Mouse (Mus musculus): ENCODE data around the gene Atp6v0e. TPM values are rescaled to one million over a fixed set of nuclear protein-coding genes. Genes with fewer than 3 reads are reported as not detected.

Atp6v0e gene
- polyA plus RNA-seq, 1 experiment from 2014 or later = 85.8 TPM

GRCm38 (mm10) chr17:26691110-26691509, 28.1 kb downstream of the Atp6v0e start:
- ATAC-seq (ENCODE audit: low FRiP score) = no peak
- 92% methylated on average over 7 of the region's 7 CpGs for WGBS
- Histone ChIP-seq H3K27me3 (replicated peaks) (no peaks in the 10 kb centered on the region), H3K27ac (replicated peaks) (no peak overlapping the region), H3K9me3 (replicated peaks) (no peaks in the 10 kb centered on the region), H3K4me3 (replicated peaks) (no peak overlapping the region), H3K4me1 (peaks cover 29% of the 10 kb centered on the region), H3K4me2 (no peak overlapping the region), H3K9ac (replicated peaks) (no peak overlapping the region), H3K36me3 (peaks cover 7% of the 10 kb centered on the region; the same call in 1 of the 2 replicates)

DNA sequence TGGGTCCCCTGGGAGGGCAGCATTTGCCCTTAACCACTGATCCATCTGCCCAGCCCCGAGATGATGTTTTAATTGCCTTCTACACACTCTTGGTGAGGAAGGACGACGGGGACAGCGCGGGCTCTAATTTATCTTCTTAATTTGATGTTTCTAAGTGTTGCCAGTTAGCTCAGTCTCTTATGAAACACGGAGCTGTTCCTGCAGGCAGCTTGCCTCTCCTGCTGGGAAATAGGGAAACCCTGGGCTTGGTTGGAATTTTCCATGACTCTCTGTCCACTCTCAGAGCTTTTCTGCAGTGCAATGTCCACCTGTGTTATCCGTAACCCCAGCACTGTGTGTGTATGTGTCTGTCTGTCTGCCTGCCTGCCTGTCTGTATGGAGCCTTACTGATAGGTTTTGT, 30.4 kb downstream of the Atp6v0e start:
- Histone ChIP-seq H3K4me2 (no peak overlapping the region), H3K36me3 (peaks cover 27% of the 10 kb centered on the region), H3K9ac (replicated peaks) (no peak overlapping the region), H3K9me3 (replicated peaks) (no peaks in the 10 kb centered on the region), H3K4me1 (peaks cover 27% of the 10 kb centered on the region), H3K27ac (replicated peaks) (no peak overlapping the region), H3K4me3 (replicated peaks) (no peak overlapping the region), H3K27me3 (replicated peaks) (no peaks in the 10 kb centered on the region)
- ATAC-seq (ENCODE audit: low FRiP score) = no peak
- 66% methylated on average over 7 of the region's 7 CpGs for WGBS

GRCm38 (mm10) chr17:26694171-26694570, 31.1 kb downstream of the Atp6v0e start:
- Histone ChIP-seq H3K4me3 (replicated peaks) (no peak overlapping the region), H3K27ac (replicated peaks) (no peak overlapping the region), H3K27me3 (replicated peaks) (no peaks in the 10 kb centered on the region), H3K4me1 (peaks cover 19% of the 10 kb centered on the region), H3K36me3 (peaks cover 34% of the 10 kb centered on the region), H3K4me2 (no peak overlapping the region), H3K9me3 (replicated peaks) (no peaks in the 10 kb centered on the region), H3K9ac (replicated peaks) (no peak overlapping the region)
- ATAC-seq (ENCODE audit: low FRiP score) = no peak
- 72% methylated on average over 7 of the region's 7 CpGs for WGBS

GRCm38 (mm10) chr17:26695193-26695592, 32.2 kb downstream of the Atp6v0e start:
- H3K36me3 ChIP-seq = peaks cover 43% of the 10 kb centered on the region
- WGBS = 90% methylated on average over 3 of the region's 3 CpGs
- no peak overlapping the region for H3K9ac ChIP-seq (replicated peaks)
- no peaks in the 10 kb centered on the region for H3K9me3 ChIP-seq (replicated peaks)
- H3K4me1 ChIP-seq = peaks cover 9% of the 10 kb centered on the region
- H3K4me3 ChIP-seq (replicated peaks) = no peak overlapping the region
- no peak for ATAC-seq (ENCODE audit: low FRiP score)
- H3K27me3 ChIP-seq (replicated peaks) = no peaks in the 10 kb centered on the region
- no peak overlapping the region for H3K27ac ChIP-seq (replicated peaks)
- H3K4me2 ChIP-seq = no peak overlapping the region

DNA sequence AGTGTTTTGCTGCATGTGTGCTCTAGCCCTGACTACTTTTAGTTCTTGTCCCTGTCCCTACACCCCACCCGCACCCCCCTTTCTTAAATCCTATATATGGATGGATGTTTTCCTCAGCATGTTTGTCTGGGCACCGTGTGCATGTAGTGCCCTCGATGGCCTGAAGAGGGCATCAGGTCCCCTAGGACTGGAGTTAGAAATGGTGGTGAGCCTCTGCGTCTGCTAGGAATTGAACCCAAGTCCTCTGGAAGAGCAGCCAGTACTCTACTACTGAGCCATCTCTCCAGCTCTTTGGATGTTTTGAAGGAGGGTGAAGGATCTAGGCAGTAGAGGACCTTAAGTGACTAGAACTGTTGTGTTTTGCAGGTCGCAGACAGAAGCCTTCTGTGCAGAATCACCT, 35.8 kb downstream of the Atp6v0e start:
- H3K27ac ChIP-seq (replicated peaks) = no peak overlapping the region
- 0 out of 2 replicates have a peak, but pooled peaks cover 1% of the 10 kb centered on the region for H3K4me1 ChIP-seq
- H3K36me3 ChIP-seq = peaks cover 60% of the 10 kb centered on the region
- H3K9me3 ChIP-seq (replicated peaks) = no peaks in the 10 kb centered on the region
- H3K9ac ChIP-seq (replicated peaks) = no peak overlapping the region
- H3K4me2 ChIP-seq = no peak overlapping the region
- ATAC-seq (ENCODE audit: low FRiP score) = no peak
- WGBS = 88% methylated on average over 5 of the region's 5 CpGs
- no peaks in the 10 kb centered on the region for H3K27me3 ChIP-seq (replicated peaks)
- no peak overlapping the region for H3K4me3 ChIP-seq (replicated peaks)

DNA sequence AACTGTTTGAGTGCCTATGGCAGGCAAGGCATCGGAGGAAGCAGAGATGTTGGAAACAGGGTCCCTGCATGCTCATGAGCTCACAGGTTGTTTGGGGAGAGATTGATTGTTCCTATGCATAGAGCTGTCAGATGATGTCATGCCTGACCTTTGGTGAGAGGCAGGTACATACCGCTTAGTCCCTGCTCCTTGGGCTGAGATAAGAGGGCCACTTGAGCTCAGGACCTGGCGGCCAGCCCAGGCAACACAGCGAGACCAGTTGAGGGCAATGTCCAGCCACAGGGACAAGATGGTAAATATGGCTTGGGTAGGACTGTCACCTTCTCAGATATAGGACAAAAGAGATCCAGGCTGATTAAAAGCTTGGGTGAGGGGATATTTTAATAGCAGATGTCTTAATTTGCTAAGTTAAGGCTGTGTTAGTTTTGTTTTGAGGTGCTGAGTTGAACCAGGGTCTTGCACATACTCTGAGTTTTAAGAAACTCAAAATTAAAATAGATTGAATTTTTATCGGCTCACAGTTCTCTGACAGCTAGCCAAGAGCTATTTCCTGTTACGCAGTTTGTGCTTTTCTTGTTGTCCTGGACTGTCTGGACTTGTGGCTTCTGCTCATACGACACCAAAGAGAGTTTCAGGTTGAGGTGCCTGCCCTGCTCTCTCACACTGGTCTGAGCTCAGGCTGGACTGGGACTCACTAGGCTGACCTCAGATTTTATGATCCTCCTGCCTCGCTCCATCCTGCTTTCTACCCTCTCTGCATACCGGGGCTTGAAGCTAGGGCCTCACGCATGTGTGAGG, 37.0 kb downstream of the Atp6v0e start:
- H3K4me1 ChIP-seq = no peaks in the 10 kb centered on the region
- H3K4me2 ChIP-seq = no peak overlapping the region
- H3K9me3 ChIP-seq (replicated peaks) = no peaks in the 10 kb centered on the region
- no peak overlapping the region for H3K27ac ChIP-seq (replicated peaks)
- ATAC-seq (ENCODE audit: low FRiP score) = no peak
- no peak overlapping the region for H3K4me3 ChIP-seq (replicated peaks)
- H3K36me3 ChIP-seq = peaks cover 60% of the 10 kb centered on the region
- no peak overlapping the region for H3K9ac ChIP-seq (replicated peaks)
- WGBS = 95% methylated on average over 10 of the region's 10 CpGs
- H3K27me3 ChIP-seq (replicated peaks) = no peaks in the 10 kb centered on the region

DNA sequence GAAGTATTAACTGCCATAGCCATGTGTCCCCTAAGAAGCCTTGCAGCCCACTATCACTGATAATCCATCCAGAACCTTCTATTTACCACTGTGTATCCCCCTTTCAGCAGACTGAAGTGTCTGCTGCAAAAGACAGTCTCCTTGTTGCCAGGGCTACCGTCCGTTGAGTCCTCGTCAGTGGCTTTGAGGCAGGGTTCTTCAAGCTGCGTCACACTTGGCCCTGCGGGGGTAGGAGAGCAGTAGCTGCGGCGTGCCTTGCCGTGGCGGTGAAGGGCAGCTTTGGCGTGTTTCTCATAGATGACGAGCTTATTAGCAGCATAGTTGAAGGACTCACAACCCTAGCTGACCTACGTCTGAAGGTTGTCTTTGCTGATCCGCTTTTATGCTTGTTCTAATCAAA, 38.5 kb downstream of the Atp6v0e start:
- Histone ChIP-seq H3K4me1 (no peaks in the 10 kb centered on the region), H3K4me2 (no peak overlapping the region), H3K9ac (replicated peaks) (no peak overlapping the region), H3K27ac (replicated peaks) (no peak overlapping the region), H3K9me3 (replicated peaks) (no peaks in the 10 kb centered on the region), H3K36me3 (peaks cover 49% of the 10 kb centered on the region), H3K4me3 (replicated peaks) (no peak overlapping the region), H3K27me3 (replicated peaks) (no peaks in the 10 kb centered on the region)
- WGBS = 82% methylated on average over 13 of the region's 13 CpGs
- no peak for ATAC-seq (ENCODE audit: low FRiP score)

DNA sequence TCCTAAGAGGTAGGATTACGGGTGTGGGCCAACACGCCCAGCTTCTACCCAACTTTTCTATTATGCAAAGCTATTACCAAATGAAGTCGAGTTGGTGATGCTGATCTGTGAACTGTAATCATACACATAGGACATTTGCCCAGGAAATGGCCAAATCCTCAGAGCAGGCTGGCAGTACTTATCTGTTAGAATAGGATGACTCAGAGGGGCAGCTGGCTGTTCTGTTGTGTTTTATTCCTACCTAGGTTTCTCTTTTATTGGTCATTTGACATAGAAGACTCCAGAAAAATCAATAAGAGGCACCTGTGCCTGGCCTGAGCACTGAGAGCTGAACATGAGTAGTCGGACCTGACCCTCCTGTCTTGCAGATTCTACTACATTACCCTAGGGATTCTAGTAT, 39.6 kb downstream of the Atp6v0e start:
- Histone ChIP-seq H3K36me3 (peaks cover 41% of the 10 kb centered on the region), H3K27me3 (replicated peaks) (no peaks in the 10 kb centered on the region), H3K9ac (replicated peaks) (no peak overlapping the region), H3K9me3 (replicated peaks) (no peaks in the 10 kb centered on the region), H3K4me2 (no peak overlapping the region), H3K27ac (replicated peaks) (no peak overlapping the region), H3K4me3 (replicated peaks) (no peak overlapping the region), H3K4me1 (no peaks in the 10 kb centered on the region)
- ATAC-seq (ENCODE audit: low FRiP score) = no peak
- WGBS = 83% methylated on average over 4 of the region's 4 CpGs

GRCm38 (mm10) chr17:26703671-26704070, 40.6 kb downstream of the Atp6v0e start:
- H3K9ac ChIP-seq (replicated peaks) = no peak overlapping the region

GRCm38 (mm10) chr17:26705463-26706359, 42.7 kb downstream of the Atp6v0e start:
- H3K4me3 ChIP-seq (replicated peaks) = no peak overlapping the region
- no peak overlapping the region for H3K9ac ChIP-seq (replicated peaks)
- peaks cover 23% of the 10 kb centered on the region for H3K4me1 ChIP-seq
- H3K36me3 ChIP-seq = peaks cover 12% of the 10 kb centered on the region
- no peaks in the 10 kb centered on the region for H3K9me3 ChIP-seq (replicated peaks)
- H3K27me3 ChIP-seq (replicated peaks) = no peaks in the 10 kb centered on the region
- WGBS = 74% methylated on average over 11 of the region's 11 CpGs
- H3K27ac ChIP-seq (replicated peaks) = peak overlapping the region; percentile 56
- H3K4me2 ChIP-seq = no peak overlapping the region
- ATAC-seq (ENCODE audit: low FRiP score) = no peak

More at GRCm38 (mm10) chr17:26703671-26704070, 40.6 kb downstream of the Atp6v0e start:
- Histone ChIP-seq H3K4me2 (no peak overlapping the region), H3K4me1 (peaks cover 2% of the 10 kb centered on the region; the same call in 1 of the 2 replicates), H3K9me3 (replicated peaks) (no peaks in the 10 kb centered on the region), H3K27ac (replicated peaks) (no peak overlapping the region), H3K27me3 (replicated peaks) (no peaks in the 10 kb centered on the region), H3K4me3 (replicated peaks) (no peak overlapping the region), H3K36me3 (peaks cover 30% of the 10 kb centered on the region)
- ATAC-seq (ENCODE audit: low FRiP score) = no peak
- 87% methylated on average over 4 of the region's 4 CpGs for WGBS

- Histone ChIP-seq H3K36me3 (peaks cover under 1% of the 10 kb centered on the region; the same call in 1 of the 2 replicates), H3K9ac (replicated peaks) (no peak overlapping the region), H3K27ac (replicated peaks) (no peak overlapping the region), H3K4me2 (no peak overlapping the region), H3K4me1 (peaks cover 25% of the 10 kb centered on the region), H3K9me3 (replicated peaks) (no peaks in the 10 kb centered on the region), H3K4me3 (replicated peaks) (no peak overlapping the region), H3K27me3 (replicated peaks) (no peaks in the 10 kb centered on the region)
- ATAC-seq (ENCODE audit: low FRiP score) = no peak
- 72% methylated on average over 7 of the region's 7 CpGs for WGBS
Observed at GRCm38 (mm10) chr17:26707066-26707465, 44.0 kb downstream of the Atp6v0e start.

DNA sequence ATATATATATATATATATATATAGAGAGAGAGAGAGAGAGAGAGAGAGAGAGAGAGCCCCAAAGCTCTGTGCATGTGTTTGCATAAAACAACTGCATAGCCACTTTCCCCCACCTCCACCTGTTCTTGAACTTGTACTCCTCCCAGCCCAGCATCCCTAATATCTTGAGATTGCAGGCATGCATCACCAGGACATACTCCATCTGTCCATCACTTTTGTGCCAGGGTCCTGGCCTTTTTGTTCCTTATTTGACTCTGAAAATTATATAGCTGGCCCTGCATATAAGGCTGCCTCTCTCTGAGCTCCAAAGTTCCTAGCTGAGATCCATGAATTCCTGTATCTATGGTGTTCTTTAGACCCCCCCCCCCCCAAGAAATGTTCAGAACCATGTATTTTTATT, 45.5 kb downstream of the Atp6v0e start:
- Histone ChIP-seq H3K9ac (replicated peaks) (no peak overlapping the region), H3K4me3 (replicated peaks) (no peak overlapping the region), H3K36me3 (no peaks in the 10 kb centered on the region), H3K4me2 (no peak overlapping the region), H3K27ac (replicated peaks) (no peak overlapping the region), H3K9me3 (replicated peaks) (no peaks in the 10 kb centered on the region), H3K4me1 (peaks cover 25% of the 10 kb centered on the region), H3K27me3 (replicated peaks) (no peaks in the 10 kb centered on the region)
- no peak for ATAC-seq (ENCODE audit: low FRiP score)
